Mouse (Mus musculus) ES-Bruce4 (cell line): Measurements from ENCODE around the gene Zkscan6. TPM values are rescaled to one million over a fixed set of nuclear protein-coding genes. Genes with fewer than 3 reads are reported as not detected.
A peak's percentile ranks its signal among the peaks of the same experiment; 100 is the strongest.

Source experiments
- H3K27ac ChIP-seq: 2 replicates; pipeline ENCODE4 v1.5.1; 2012; ENCODE audit warnings: low read length, inconsistent platforms; ENCODE audit not compliant: insufficient read depth
- H3K27me3 ChIP-seq: 2 replicates; pipeline ENCODE4 v1.6.1; 2012; ENCODE audit warnings: mild to moderate bottlenecking, low read length, inconsistent platforms; ENCODE audit not compliant: control insufficient read depth, poor library complexity, insufficient read depth, severe bottlenecking
- H3K36me3 ChIP-seq: 2 replicates; pipeline ENCODE4 v1.6.1; 2012; ENCODE audit warnings: inconsistent platforms, mild to moderate bottlenecking, low read length, moderate library complexity; ENCODE audit not compliant: control insufficient read depth, poor library complexity, insufficient read depth, severe bottlenecking
- H3K4me1 ChIP-seq: one replicate; pipeline ENCODE4 v1.8.1; 2011; ENCODE audit warnings: low read length; ENCODE audit not compliant: control insufficient read depth, insufficient read depth
- H3K4me3 ChIP-seq: 2 replicates; pipeline ENCODE4 v1.5.1; 2011; ENCODE audit warnings: low read depth, mild to moderate bottlenecking, low read length
- H3K9ac ChIP-seq: 2 replicates; pipeline ENCODE4 v1.6.1; 2012; ENCODE audit warnings: low read depth, mild to moderate bottlenecking, inconsistent platforms; ENCODE audit not compliant: poor library complexity, severe bottlenecking
- H3K9me3 ChIP-seq: replicated peaks from 2 replicates; pipeline ENCODE4 v1.6.1; 2012; ENCODE audit warnings: mild to moderate bottlenecking, low read length, inconsistent platforms; ENCODE audit not compliant: control insufficient read depth, poor library complexity, insufficient read depth, severe bottlenecking
- CTCF ChIP-seq: IDR thresholded peaks from one replicate; pipeline ENCODE4 v1.8.1; 2011; ENCODE audit warnings: low read depth, low read length
- EP300 ChIP-seq: IDR thresholded peaks from 2 replicates; pipeline ENCODE4 v1.6.1; 2011; ENCODE audit warnings: low read depth, low read length; ENCODE audit not compliant: insufficient read depth
- POLR2A ChIP-seq: IDR thresholded peaks from one replicate; pipeline ENCODE4 v1.8.1; 2011; ENCODE audit warnings: low read length; ENCODE audit not compliant: insufficient read depth
- polyA plus RNA-seq: library from polyadenylated mRNA; stranded (reverse); fragments of >200 nt; gene quantifications from 2 replicates; pipeline ENCODE4 v1.2.4, GENCODE M21; 2011; ENCODE audit warnings: low read depth; ENCODE audit not compliant: missing spikeins, insufficient read depth, insufficient read length

Zkscan6 gene
- polyA plus RNA-seq: 6.7 TPM in 2 replicates

DNA sequence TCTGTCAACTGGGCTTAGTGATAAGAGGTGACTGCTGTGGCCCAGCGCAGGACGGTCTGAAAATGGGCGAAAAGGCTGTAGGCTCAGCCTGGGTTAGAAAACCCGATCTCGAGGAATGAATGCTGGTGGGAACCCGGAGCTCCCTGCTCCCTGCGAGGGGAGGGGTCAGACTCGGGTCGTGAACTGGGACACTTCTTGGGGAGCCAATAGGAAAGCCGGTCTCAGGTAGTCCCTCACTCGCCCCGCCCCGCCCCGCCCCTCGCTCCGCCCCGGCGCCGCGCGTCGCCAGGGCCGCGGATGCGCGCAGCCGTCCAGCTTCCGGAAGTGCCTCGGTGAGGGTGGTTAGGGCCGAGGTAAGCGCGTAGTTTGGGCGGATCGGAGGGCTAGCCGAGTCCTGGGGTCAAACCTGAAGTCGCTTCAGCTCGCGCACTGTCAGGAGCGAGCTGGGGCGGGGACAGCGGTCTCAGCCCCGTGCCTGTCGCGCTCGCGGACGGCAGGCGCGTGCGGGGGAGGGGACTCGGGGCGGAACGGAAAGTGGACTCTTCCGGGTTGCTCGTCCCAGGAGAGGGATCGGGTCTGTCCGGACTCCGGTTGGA is at the start of gene Zkscan6:
Gene Zkscan6 (plus strand): TSS at position 267 of the 596 bp plus-strand sequence.
- peak within 1 kb of the TSS; percentile 96 for H3K4me3 ChIP-seq
- peak; percentile 55 for TF ChIP-seq POLR2A
- TF ChIP-seq EP300: no peak
- H3K36me3 ChIP-seq: no peaks in the 10 kb centered on the region
- H3K9me3 ChIP-seq: no peaks in the 10 kb centered on the region
- H3K27ac ChIP-seq: peak within 1 kb of the TSS; percentile 80
- no peaks in the 10 kb centered on the region for H3K4me1 ChIP-seq
- no peaks in the 10 kb centered on the region for H3K27me3 ChIP-seq
- H3K9ac ChIP-seq: peak within 1 kb of the TSS; percentile 73

DNA sequence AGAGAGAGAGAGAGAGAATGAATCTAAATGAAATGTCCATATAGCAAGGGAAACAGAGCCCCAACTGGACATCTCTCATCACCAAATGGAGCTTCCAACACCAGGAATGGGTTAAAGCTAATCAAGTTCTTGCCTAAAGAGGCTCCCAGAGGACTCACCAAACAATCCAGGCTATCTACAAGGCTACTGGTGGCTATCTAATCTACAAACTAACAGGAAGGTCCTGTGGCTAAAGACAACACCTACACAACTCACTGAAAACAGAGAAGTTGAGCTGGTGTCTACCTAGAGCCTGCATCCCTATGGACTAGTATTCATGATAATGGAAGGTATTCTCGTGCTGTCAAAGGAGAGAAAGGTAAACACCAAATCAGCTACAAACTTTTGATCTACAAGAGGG is 47.6 kb upstream of the Zkscan6 start:
- no peaks in the 10 kb centered on the region for H3K36me3 ChIP-seq
- no peak overlapping the region for H3K4me3 ChIP-seq
- no peak overlapping the region for H3K27ac ChIP-seq
- H3K27me3 ChIP-seq: no peaks in the 10 kb centered on the region
- TF ChIP-seq EP300: no peak
- TF ChIP-seq POLR2A: no peak
- no peak for TF ChIP-seq CTCF
- no peaks in the 10 kb centered on the region for H3K4me1 ChIP-seq
- no peak overlapping the region for H3K9ac ChIP-seq
- H3K9me3 ChIP-seq: no peaks in the 10 kb centered on the region

DNA sequence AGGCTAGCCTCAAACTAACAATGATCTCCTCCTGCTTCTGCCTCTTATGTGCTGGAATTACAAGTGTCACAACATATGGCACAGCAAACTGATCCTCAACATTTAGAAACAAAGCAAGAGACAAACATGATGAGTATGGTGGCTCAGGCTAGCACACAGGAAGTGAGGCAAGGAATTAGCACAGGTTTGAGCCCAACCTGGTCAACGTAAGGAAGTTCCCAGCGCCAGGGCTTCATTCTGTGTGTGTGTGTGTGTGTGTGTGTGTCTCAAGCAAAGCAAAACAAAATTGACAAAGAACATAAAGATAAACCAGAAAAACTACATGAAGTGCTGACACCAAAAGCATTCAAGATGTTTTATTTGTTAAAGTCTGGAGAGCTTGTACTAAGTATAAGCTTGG is 46.1 kb upstream of the Zkscan6 start:
- no peaks in the 10 kb centered on the region for H3K27me3 ChIP-seq
- no peaks in the 10 kb centered on the region for H3K4me1 ChIP-seq
- no peak overlapping the region for H3K9ac ChIP-seq
- TF ChIP-seq POLR2A: no peak
- no peak for TF ChIP-seq EP300
- no peak for TF ChIP-seq CTCF
- H3K4me3 ChIP-seq: no peak overlapping the region
- H3K9me3 ChIP-seq: no peaks in the 10 kb centered on the region
- H3K27ac ChIP-seq: no peak overlapping the region
- H3K36me3 ChIP-seq: no peaks in the 10 kb centered on the region

GRCm38 (mm10) chr11:65768445-65768844 is 38.5 kb upstream of the Zkscan6 start:
- H3K9ac ChIP-seq: no peak overlapping the region
- no peaks in the 10 kb centered on the region for H3K27me3 ChIP-seq
- H3K9me3 ChIP-seq: no peaks in the 10 kb centered on the region
- no peak overlapping the region for H3K27ac ChIP-seq
- H3K4me1 ChIP-seq: no peaks in the 10 kb centered on the region
- H3K4me3 ChIP-seq: no peak overlapping the region
- H3K36me3 ChIP-seq: no peaks in the 10 kb centered on the region
- TF ChIP-seq CTCF (no peak), EP300 (no peak), POLR2A (no peak)

DNA sequence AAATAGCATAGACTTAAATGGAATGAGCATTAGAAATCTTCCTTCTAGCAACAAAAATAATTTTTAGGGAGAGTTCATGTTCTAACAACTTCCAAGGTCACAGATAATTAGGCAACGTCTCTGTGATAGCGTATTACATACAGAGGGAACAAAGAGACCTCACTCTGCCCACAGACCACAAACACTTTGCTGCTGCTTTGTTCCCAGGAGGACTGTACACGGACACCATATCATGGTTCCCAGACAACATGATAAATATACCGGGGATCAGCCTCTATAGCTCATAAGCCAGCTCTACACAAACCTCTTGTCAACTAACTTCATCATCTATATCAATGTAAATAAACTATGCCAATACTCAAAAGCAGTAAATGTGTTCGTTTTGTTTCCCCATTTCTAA is 37.0 kb upstream of the Zkscan6 start:
- no peak overlapping the region for H3K9ac ChIP-seq

DNA sequence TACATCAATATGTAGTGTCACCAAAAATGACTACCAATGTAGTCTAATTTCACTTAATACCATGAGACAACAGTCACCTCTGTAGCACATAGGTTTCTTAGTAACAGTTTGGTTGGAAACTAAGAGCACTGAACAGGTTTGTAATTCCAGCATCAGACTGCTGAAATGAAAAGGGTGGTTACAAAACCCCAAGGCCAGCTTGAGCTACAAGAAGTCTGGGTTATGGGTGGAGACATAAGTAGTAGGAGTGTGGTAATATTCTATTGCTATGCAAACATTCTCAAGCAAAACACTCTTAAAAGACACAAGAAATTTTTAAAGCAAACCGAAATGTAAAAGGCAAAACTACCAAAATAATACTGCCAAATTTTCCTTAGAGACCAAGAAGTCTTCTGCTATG is 35.4 kb upstream of the Zkscan6 start:
- Histone ChIP-seq H3K4me1 (no peaks in the 10 kb centered on the region), H3K9me3 (no peaks in the 10 kb centered on the region)
- TF ChIP-seq POLR2A: no peak

More for the DNA sequence above, 37.0 kb upstream of the Zkscan6 start:
- TF ChIP-seq CTCF: no peak
- no peak for TF ChIP-seq POLR2A
- TF ChIP-seq EP300: no peak
- no peak overlapping the region for H3K27ac ChIP-seq
- no peak overlapping the region for H3K4me3 ChIP-seq
- no peaks in the 10 kb centered on the region for H3K4me1 ChIP-seq
- no peaks in the 10 kb centered on the region for H3K36me3 ChIP-seq
- H3K9me3 ChIP-seq: no peaks in the 10 kb centered on the region
- no peaks in the 10 kb centered on the region for H3K27me3 ChIP-seq

More for the DNA sequence above, 35.4 kb upstream of the Zkscan6 start:
- no peaks in the 10 kb centered on the region for H3K36me3 ChIP-seq
- H3K27ac ChIP-seq: no peak overlapping the region
- no peak overlapping the region for H3K4me3 ChIP-seq
- no peak overlapping the region for H3K9ac ChIP-seq
- no peaks in the 10 kb centered on the region for H3K27me3 ChIP-seq
